Mouse (Mus musculus): ENCODE data around the gene Stxbp5. TPM values are rescaled to one million over a fixed set of nuclear protein-coding genes. Genes with fewer than 3 reads are reported as not detected.
"Not testable (repeated sequence)": the region's sequence is repeated elsewhere in the genome, so short reads cannot be mapped to it uniquely, and the experiment has no call there.

Gene Stxbp5
- total RNA-seq (2014; fragmentation: Nextera tagmentation): 55.8 and 62.7 TPM in 2 replicates
- total RNA-seq (2017): 51.3 and 55.9 TPM in 2 replicates

DNA sequence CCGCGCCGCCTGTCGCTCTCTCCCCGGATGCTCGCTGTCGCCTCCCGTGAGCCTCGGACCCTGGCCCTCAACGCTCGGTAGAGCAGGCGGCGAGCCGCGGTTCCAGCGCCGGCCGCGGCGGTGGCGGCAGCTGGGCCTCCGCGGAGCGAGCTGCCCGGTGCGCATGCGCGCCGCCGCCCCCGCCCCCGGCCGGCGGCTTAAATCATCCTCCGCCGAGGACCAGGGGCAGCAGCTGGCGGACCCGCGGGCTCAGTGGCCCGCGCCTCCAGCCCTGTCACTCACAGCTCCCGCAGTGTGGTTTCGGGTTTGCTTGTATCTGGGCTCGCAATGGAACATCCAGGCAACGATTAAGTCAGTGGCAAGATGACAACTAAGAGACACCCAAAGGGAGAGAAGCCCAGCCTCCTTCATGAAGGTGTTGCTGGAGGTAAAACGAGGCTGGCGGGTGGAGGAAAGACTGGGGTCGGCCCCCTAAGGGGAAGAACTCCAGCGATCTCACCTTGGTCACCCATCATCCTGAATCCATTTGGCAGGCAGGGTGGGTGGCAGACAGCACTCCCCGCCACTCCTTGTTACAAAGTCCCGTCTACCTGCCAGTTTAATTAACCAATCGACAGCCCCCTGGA is at the start of gene Stxbp5:
Gene Stxbp5 (minus strand): TSS at position 9 of the 626 bp plus-strand sequence.
- peak; percentile 59 for ATAC-seq (replicated peaks; ENCODE audit: poor library complexity, severe bottlenecking)

DNA sequence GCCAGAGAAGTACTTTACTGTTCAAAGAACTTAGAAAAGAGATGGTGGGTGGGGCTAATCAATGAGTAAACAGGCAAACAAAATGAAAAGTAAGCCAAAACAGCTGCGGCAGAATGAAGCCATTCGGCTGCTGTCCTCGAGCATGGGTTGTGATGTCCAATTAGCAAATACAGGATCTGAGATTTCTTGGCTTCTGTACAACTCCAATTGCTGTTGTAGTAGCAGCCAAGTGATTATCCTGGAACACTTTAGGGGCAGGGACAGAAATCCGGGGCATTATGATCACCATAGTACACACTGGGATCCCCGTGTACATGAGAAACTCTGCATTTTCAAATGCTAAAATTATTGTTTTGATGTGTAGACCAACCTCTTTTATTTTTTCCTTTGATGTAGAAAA is 11.5 kb upstream of the Stxbp5 start:
- ATAC-seq (replicated peaks; ENCODE audit: poor library complexity, severe bottlenecking): no peak

DNA sequence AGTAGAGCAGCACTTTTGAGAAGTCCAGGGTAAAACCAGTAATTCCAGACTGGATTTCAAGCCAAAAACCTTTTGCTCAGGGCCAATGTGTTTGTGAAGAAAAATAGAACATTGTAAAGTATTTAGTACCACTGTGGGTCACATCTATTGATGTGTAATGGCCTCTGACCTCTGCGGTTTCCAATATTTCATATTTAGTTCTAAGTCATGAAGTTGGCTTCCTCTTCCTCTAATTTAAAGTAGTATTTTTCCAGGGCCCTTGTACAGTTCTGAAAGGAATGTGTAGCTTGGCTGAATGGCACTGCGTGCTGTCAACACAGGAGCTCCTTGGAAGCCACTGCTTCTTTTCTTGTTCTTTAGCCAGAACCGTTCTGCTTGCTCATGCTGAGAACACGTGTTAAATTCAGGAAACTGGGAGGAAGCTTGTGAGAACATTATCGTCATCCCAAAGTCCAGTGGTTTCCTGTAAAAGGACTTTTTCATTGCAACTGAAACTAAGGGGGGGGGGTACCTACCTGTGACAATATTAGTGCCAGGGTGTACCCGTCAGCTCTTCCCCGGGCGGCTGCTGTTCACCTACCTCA is 7.1 kb upstream of the Stxbp5 start:
- ATAC-seq (replicated peaks; ENCODE audit: poor library complexity, severe bottlenecking): peak; percentile 77

DNA sequence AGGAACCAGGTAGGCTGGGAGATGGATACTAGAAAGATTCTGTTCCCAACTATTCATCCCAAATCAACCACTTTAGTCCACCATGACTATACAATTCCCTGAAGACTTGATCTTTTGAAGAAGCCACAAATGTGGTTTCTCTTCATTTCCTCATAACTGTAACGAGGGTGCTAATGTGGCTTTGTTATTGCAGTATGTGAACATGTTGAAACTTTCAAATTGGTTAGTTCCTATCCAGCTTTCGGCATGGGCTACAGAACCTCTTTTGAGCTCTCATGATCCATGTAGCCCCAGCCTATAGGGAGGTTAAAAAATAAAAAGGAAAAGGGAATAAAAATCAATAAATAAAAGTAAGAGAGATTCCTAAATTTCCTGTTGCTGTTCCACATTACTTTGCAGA is 6.6 kb upstream of the Stxbp5 start:
- ATAC-seq (replicated peaks; ENCODE audit: poor library complexity, severe bottlenecking): peak; percentile 87

DNA sequence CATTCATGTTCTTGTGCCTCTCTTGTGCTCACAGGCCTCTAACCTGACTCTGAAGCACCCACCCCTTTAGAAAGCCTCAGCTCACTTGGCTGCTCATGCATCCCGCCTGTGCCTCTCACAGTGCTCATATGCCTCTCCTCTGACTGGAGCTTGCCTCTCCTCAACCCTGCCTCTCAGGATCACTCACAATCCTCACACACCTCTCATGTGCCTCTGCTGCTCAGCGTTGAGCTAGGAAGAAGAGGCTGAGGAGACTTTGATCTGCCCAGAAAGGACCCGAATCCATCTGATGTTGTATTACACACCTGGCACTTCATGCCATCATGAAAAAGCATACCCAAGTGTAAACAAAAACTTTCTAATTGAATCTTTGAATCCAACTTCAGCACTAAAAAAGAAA is 5.3 kb upstream of the Stxbp5 start:
- ATAC-seq (replicated peaks; ENCODE audit: poor library complexity, severe bottlenecking): no peak

DNA sequence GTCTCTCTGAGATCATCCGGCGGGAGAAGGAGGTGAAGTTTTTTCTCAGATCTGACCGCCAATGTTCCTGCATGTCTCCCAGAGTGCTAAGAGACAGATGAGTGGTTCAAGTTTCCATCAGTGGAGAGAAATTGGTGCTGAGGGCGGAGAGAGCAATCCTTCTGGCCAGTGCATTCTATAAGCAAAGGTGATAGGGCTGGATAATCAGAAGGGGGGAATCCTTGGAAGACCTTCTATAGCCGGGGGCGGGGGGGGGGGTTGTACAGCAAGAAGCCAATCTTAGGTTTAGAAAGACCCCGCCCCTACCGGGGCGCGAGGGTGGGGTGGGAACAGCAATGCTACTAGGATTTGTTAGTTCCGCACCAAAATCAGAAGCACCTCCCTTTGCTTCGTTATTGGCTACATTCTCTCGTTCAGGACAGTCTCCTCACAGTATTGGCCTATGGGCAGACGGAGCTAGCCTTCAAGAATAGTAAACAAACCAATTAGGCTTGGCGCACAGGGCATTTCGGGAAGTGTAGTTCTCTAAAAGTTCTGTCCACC is 889 bp upstream of the Stxbp5 start:
- ATAC-seq (replicated peaks; ENCODE audit: poor library complexity, severe bottlenecking): peak; percentile 87

DNA sequence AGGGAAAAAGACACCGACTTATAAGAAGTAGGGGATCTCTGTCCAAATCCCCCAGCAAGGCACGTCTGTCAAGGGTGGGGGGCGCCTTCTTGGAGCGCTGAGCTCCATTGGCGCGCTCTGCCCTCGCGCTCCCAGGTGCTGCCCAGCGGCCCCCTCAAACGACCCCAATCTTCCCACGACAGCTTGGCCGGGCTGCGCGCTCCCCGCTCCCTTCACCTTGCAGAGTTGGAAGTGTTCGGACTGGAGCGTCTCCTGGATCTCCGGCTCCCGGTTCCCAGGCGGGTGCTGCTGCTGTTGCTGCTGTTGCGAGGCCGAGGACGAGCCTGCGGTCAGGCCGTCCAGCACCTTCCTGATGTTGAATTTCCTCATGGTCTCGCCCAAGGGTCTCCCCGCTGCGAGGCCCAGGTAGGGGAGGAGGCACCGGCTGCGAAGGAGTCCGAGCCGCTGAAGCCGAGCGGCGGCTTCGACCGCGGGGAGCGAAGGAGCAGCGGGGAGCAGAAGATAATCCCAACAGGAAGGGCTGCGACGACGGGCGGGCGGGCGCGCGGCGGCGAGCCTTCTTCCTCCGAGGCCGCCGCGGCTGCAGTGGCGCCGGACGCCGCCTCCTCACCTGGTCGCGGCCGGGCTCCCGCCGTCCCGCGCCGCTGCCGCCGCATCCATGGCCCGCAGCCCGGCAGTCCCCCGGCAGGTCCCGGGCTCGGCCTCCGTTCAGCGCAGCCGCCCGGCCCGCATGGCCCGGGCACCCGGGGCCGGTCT is 386 bp downstream of the Stxbp5 start:
- peak; percentile 31 for ATAC-seq (replicated peaks; ENCODE audit: poor library complexity, severe bottlenecking)

DNA sequence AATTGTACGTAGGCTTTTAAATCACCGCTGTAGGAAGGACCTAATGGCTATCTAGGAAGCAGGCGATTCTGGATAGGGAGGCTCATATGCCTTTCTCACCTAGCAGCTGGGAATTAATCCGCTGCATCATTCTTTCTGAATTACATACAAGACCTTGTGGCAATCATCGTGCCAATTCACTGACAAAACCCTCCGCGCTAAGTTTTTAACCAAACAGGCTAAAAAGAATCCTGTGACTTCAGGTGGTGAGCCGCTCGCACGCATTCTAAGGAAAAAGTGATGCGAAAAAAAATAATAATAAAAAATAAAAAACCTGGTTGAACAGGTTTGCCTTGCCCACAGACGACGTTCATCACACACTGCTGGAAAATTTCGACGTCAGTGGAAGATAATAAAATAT is 1.1 kb downstream of the Stxbp5 start:
- no peak for ATAC-seq (replicated peaks; ENCODE audit: poor library complexity, severe bottlenecking)

DNA sequence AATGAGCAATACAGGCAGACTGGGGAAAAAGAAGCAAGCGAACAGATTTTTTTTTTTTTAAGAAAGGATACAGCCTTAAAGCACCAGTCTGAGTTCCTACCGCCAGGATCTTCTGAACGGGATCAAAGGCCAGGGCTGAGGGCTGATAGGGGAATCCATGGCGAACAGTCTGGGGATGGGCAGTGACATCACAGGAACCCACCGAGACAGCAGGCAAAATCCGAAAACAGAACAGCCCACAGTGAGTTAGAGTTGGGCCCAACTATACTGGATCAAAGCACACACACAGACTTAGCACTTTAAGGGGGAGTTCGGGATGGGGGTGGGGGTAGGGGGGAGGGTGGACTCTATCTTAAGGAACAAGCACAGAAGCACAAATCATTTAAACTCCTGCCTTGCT is 1.8 kb downstream of the Stxbp5 start:
- no peak for ATAC-seq (replicated peaks; ENCODE audit: poor library complexity, severe bottlenecking)

DNA sequence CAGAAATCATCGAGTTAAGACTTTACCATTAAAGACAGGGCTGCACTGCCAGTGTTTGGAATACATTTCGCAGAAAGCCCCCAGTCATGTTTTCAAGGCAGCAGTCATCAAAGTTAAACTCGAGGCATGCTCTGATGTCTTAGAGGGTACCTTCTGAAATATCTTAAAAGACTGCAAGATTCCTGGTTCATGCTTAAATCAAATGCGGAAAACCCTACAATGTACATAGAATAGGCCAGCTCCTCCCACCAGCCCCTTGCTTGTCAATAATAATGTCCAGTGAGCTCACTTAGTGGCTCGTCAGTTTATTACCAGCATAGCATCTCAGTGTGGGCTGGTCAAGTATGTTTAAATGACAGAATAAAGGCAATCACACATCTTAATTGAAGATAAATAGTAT is 3.0 kb downstream of the Stxbp5 start:
- ATAC-seq (replicated peaks; ENCODE audit: poor library complexity, severe bottlenecking): no peak

DNA sequence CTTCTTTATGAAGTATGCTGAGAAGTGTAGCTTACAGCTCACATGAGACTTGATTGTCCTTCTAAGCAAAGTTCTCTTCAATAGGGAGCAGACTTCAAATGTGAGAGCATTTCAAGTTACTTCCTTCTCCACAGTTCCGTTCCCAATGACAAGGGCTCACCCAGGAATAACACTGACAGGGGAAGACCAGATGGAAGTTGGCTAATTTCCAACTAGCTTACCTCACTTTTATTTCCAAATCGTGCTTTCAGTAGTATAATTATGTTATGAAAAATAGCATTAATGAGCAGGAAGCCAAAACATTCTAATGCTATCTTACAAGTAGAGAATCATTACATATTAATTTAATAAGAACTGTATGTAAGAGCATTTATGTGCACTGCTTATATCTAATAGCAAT is 7.3 kb downstream of the Stxbp5 start:
- ATAC-seq (replicated peaks; ENCODE audit: poor library complexity, severe bottlenecking): peak; percentile 24; the same call in 1 of the 2 replicates

DNA sequence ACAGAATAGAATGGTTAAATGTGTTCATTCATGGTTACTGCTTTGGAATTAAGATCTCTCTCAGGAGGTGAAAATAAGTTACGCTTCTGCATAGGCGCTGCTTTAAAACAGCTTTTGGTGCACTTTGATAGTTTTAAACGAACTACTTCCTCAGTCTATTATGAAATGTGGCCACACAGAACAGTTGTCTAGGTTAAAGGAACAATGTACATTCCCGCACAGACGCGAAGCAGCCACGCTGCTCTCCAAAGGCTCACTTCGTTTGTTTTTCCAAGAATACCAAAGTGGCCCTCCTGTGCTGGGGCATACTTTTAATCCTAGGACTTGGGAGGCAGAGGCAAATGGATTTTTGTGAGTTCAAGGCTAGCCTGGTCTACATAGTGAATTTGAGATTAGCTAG is 11.2 kb downstream of the Stxbp5 start:
- peak; percentile 78 for ATAC-seq (replicated peaks; ENCODE audit: poor library complexity, severe bottlenecking)

DNA sequence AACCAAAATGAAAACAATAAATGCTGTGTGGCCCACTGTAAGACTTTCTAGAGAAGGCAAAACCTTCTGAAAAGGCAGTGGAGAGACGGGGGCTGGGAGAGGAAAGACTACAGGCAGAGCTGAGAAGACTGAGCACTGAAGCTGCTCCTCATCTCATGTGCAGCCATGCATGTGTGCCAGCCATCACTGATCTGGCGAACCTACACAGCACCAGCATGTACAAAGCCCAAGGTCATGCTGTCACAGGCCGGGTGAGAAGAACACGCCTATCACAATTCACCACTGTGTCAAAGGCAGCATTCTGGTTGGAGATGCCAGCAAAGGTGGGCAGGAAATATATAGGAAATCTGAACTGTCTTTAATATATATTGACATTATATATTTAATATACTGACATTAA is 12.2 kb downstream of the Stxbp5 start:
- no peak for ATAC-seq (replicated peaks; ENCODE audit: poor library complexity, severe bottlenecking)

DNA sequence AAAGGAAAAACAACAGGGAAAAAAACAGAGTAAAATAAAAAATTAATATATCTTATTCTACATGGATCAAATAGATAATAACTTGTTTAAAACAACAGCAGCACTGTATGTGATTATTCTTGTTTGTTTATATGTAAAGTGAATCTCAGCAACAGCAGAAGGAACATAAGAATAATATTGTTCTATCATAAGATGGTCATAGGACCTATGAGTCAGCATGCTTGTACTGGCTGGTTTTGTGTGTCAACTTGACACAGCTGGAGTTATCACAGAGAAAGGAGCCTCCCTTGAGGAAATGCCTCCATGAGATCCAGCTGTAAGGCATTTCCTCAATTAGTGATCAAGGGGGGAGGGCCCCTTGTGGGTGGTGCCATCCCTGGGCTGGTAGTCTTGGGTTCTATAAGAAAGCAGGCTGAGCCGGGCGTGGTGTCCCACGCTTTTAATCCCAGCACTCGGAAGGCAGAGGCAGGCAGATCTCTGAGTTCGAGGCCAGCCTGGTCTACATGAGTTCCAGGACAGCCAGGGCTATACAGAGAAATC is 19.0 kb downstream of the Stxbp5 start:
- ATAC-seq (replicated peaks; ENCODE audit: poor library complexity, severe bottlenecking): not testable (repeated sequence)

DNA sequence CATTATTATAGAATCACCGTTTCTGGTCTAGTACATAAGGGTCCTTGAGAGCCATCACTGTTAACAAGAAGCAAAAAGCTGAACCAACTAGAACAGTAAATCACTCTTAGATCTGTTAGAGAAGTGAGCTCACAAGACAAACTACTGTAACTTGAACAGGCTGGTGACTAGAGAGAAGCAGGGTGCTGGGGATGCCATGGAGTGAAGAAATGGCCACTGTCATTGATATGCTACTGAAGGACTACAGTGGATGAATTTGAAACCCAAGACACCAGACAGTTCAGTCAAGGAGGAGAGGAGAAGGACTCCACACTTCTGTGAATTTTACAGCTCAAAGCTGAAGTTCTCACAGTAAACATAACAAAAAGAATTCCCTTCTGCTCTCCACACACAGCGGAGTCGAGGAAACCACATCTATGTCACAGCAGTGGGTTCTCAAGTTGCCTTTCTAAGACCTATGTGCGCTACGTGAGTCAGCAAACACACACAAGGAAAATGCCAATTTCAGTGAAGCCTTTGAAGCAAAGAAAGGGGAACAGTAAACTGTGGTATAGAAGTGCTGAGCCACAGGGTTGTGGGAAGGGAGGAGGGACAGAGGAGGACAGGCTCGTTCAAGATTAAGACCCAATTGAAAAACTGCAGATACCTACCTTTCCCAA is 20.7 kb downstream of the Stxbp5 start:
- peak; percentile 90 for ATAC-seq (replicated peaks; ENCODE audit: poor library complexity, severe bottlenecking)

DNA sequence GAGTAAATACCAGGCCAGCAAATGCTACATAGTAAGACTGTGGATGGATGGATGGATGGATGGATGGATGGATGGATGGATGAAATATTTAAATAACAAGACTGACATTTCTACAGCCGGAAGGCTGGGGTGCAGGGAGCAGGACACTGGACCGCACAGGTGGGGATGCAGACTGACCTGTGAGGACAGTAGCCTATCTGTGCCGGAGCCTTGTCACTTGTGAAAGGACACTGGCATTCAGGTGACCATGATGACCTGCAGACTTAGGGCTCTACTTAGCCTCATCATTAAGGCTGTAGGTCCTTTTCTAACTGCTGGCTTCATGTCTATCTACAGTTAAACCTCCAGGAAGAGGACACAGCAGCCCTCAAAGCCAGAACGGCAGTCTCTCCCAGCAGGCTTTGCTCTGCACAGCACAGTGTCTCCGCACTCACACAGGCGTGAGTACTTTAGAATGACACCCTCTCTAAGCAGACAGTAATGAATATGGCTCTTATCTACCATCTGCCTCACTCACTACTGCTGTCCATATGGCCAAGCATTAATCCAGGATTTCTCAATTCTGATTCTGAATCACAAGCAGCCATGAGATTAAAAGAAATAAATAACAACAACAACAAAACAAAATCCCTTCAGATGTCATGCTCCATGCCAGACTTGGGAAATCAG is 21.9 kb downstream of the Stxbp5 start:
- ATAC-seq (replicated peaks; ENCODE audit: poor library complexity, severe bottlenecking): no peak

DNA sequence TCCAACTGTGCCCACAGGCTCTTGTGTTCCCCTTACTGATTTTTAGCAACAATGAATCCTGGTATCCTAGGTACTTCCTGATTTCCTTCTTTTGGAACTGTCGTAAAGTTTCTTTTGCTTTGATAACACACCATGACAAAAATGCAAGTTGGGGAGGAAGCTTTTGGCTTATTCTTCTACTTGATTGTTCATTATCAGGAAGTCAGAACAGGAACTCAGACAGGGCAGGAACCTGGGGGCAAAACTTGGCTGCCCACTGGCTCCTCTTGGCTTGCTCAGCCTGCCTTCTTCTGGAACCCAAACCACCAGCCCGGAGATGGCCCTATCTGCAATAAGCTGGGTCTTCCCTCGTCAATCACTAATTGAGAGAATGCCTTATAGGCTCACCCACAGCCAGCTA is 25.0 kb downstream of the Stxbp5 start:
- peak; percentile 48 for ATAC-seq (replicated peaks; ENCODE audit: poor library complexity, severe bottlenecking)

DNA sequence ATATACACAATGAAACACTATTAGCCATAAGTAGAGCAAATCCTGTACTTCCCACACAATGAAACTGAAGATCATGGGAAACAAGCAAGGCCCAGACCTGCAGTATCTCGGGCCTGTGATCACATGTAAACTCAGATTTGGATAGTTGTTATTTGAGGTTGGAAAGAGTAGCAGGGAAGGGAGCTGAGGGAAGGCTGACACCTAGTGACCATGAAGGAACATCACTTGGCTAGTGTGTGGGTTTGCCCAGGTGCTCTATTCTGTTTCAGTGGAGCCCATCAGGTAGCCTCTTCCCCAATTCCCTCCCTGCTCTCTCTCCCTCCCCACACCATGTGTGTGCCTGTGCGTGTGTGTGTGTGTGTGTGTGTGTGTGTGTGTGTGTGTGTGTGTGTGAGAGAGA is 28.7 kb downstream of the Stxbp5 start:
- ATAC-seq (replicated peaks; ENCODE audit: poor library complexity, severe bottlenecking): no peak

DNA sequence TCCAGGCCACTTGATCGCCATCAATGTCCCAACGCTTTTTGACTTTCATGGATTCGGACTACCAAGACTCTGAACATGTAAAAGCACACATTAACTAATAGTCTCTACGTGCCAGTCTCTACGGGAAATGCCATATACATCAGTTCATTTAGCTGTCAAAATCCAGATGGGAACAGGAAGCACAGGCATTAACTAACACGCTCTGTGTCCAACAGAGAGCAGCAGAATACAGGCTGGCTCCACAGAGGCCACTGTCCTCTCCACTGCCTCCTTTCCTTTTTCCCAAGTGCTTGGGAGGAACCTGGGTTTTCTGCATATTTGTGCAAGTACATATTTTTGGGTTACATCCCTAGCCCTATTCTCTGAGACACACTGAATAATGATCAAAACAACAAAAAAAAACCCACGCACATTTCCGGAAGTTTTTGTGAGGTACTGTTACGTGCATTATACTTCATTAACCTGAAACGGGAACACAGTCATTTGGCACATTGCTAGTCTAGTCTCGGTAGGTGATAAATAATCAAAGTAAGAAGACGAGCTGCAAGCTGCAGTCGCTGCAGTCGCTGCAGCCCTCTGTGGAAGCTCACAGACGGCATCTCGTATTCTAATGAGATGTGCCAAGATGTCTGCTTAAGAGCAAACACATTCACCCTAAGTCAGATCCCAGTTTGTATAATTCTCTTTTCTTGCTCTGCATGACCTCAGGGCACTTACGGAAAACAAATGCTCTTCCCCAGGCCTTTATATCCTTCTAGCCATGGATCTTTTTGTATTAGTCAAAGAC is 33.9 kb downstream of the Stxbp5 start:
- ATAC-seq (replicated peaks; ENCODE audit: poor library complexity, severe bottlenecking): no peak

Measured in granulocyte monocyte progenitor cell, adult 5-6 weeks (primary cell).